In the genomic region with DNA sequence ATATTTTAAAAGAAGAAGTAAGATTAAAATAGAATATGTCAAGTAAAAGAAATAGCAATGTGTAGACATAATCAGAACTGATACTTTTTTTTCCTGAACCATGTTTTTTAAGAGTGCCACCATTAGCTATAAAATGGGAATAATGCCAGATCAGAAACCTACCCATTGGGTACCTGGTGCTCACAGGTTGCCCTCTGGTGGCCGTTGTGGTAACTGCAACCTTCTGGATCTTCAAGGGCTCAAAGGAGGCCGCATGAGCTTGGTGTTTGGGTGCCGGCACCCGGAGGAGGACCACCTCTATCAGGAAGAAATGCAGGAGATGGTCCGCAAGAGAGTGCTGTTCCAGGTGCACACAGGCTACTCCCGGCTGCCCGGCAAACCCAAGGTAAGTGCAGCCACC, we compare ENCODE assay signal across 8 mouse cellular contexts. TPM values are rescaled to one million over a fixed set of nuclear protein-coding genes. Genes with fewer than 3 reads are reported as not detected.
A peak's percentile ranks its signal among the peaks of the same experiment; 100 is the strongest.
DNase-seq lines count a peak whose midpoint lies in the region; ATAC-seq and TF ChIP-seq lines count a peak whose summit lies in the region.
"Had no signal": no experiment of that assay in that cellular context is flagged by ENCODE, and none has a peak within 500 bp of the region (broad histone marks: within the 10 kb centered on the region; RNA-seq: fewer than 3 reads in every experiment).

No protein-coding gene starts in this region.

- DNase-seq in CH12.LX (ENCODE audit: extremely low read depth) (peak; percentile 79), R1 (ENCODE audit: low read depth, low spot score) (peak; percentile 85)
- DNase-seq in cerebellum, postnatal 10 days: peak; percentile 91 to 95
- peak; percentile 69 for DNase-seq in gastrocnemius, postnatal 14 days
- DNase-seq in layer of hippocampus, postnatal 10 days (ENCODE audit: low spot score in 2 of 2): peak; percentile 90
- DNase-seq in spleen, postnatal 10 days (ENCODE audit: low spot score in 2 of 2): peak; percentile 71 to 86

- TF ChIP-seq EP300 in CH12.LX (IDR thresholded peaks at IDR 0.05; ENCODE audit: low read length): no peak

- H3K4me3 ChIP-seq in CH12.LX (replicated peaks in 1 of 3; ENCODE audit: low read depth in 2 of 3, low read length in 2 of 3, poor library complexity in 1 of 3): no peak overlapping the region
- H3K4me3 ChIP-seq: megakaryocyte, embryonic 14.5 days had no signal

- no peak overlapping the region for H3K9ac ChIP-seq in CH12.LX (ENCODE audit: insufficient read depth, low read depth)

- H3K4me2 ChIP-seq in CH12.LX (ENCODE audit: insufficient read depth, low read depth, poor library complexity, severe bottlenecking): no peak overlapping the region

- H3K79me2 ChIP-seq in CH12.LX (replicated peaks; ENCODE audit: control insufficient read depth, extremely low read depth, insufficient read depth, poor library complexity, severe bottlenecking): no peaks in the 10 kb centered on the region

- dilution Hi-C loops in CH12.LX (cut with MboI; ENCODE audit: extremely low pct_ligation_motif_present, extremely low pct_unique_long_range_greater_than_20kb, low sequenced_read_pairs): no loop called here

- no peaks in the 10 kb centered on the region; a peak in 1 of 4 replicates for H3K4me1 ChIP-seq in CH12.LX (ENCODE audit: control insufficient read depth in 1 of 2, insufficient read depth in 2 of 2)

- H3K27ac ChIP-seq in CH12.LX (ENCODE audit: insufficient read depth, low read depth): no peak overlapping the region

- TF ChIP-seq POLR2A in CH12.LX (IDR thresholded peaks at IDR 0.05; ENCODE audit: low read depth, low read length): no peak

- in situ Hi-C loops in CH12.LX (cut with MboI; ENCODE audit: low pct_ligation_motif_present, low pct_unique_long_range_greater_than_20kb, low sequenced_read_pairs): loop anchor here (10.0 kb wide), 1 partner anchor 371 kb away; no protein-coding TSS in a partner anchor

- TF ChIP-seq CTCF in CH12.LX (conservative IDR thresholded peaks at IDR 0.05 in 1 of 2, IDR thresholded peaks at IDR 0.05 in 1 of 2; ENCODE audit: low read depth in 2 of 2, low read length in 2 of 2): peak; percentile 94

- H3K36me3 ChIP-seq in CH12.LX (replicated peaks in 1 of 2; ENCODE audit: control insufficient read depth in 1 of 2, insufficient read depth in 1 of 2, low read length in 1 of 2): peaks cover 0 to 56% of the 10 kb centered on the region in 2 experiments

- H3K27me3 ChIP-seq in CH12.LX (replicated peaks): no peaks in the 10 kb centered on the region

- peak; percentile 52; the same call in 1 of the 2 replicates for ATAC-seq in megakaryocyte, adult 5-6 weeks (ENCODE audit: poor library complexity, severe bottlenecking)

- intact Hi-C loops in gastrocnemius, postnatal 14 days (cut with DNase I; ENCODE audit: low total_unique reads): loop anchor here (5.0 kb wide), 1 partner anchor 114 kb away; no protein-coding TSS in a partner anchor

- no peaks in the 10 kb centered on the region for H3K9me3 ChIP-seq in CH12.LX (replicated peaks; ENCODE audit: low read length)
- H3K9me3 ChIP-seq: megakaryocyte, embryonic 14.5 days had no signal

- TF ChIP-seq RAD21 in CH12.LX (IDR thresholded peaks at IDR 0.05; ENCODE audit: low read depth, low read length): peak; percentile 85

TF ChIP-seq in CH12.LX, 34 proteins besides CTCF, POLR2A, EP300 and RAD21:
- TF ChIP-seq E2F4 (IDR thresholded peaks at IDR 0.05; ENCODE audit: insufficient replicate concordance, low read depth, low read length) (no peak), POLR2AphosphoS2 (IDR thresholded peaks at IDR 0.05; ENCODE audit: low read depth, low read length) (no peak), SMC3 (IDR thresholded peaks at IDR 0.05; ENCODE audit: low read depth, low read length) (peak; percentile 98), ZC3H11A (IDR thresholded peaks at IDR 0.05; ENCODE audit: low read depth, low read length) (peak; percentile 64)

RNA-seq across cellular contexts. Expression of a gene that starts 28.5 kb away (rescaled TPM):
- total RNA-seq in CH12.LX (2012; rRNA removed) (3.2 and 4.9 TPM in 2 replicates), CH12.LX (2014; rRNA removed) (3.7 and 5.0 TPM in 2 replicates)
- polyA plus RNA-seq in CH12.LX (2012; ENCODE audit: insufficient read length, low read depth): 16.1 and 16.4 TPM in 2 replicates
- total RNA-seq in gastrocnemius, postnatal 14 days (2021): 10 to 100 TPM; 18.7 to 19.8 TPM
- 1 to 10 TPM; 6.6 to 7.1 TPM for total RNA-seq in layer of hippocampus, postnatal 10 days (2021)
- total RNA-seq in megakaryocyte, adult 5-6 weeks (2015): 218 and 231 TPM in 2 replicates
- 40.4 and 48.1 TPM in 2 replicates for total RNA-seq in megakaryocyte, adult 5-6 weeks (2017)

RNA-seq across cellular contexts. Expression of a gene that starts 35.7 kb away (rescaled TPM):
- total RNA-seq in CH12.LX (2012; rRNA removed) (0.80 and 3.4 TPM in 2 replicates), CH12.LX (2014; rRNA removed) (1.3 and 1.6 TPM in 2 replicates)
- polyA plus RNA-seq in CH12.LX (2012; ENCODE audit: insufficient read length, low read depth): 1.8 and 2.0 TPM in 2 replicates
- 1 to 10 TPM; 3.6 to 4.7 TPM for total RNA-seq in gastrocnemius, postnatal 14 days (2021)
- total RNA-seq in layer of hippocampus, postnatal 10 days (2021): 1 to 10 TPM; 1.5 to 2.3 TPM
- not detected in 2 replicates for total RNA-seq in megakaryocyte, adult 5-6 weeks (2015)
- total RNA-seq in megakaryocyte, adult 5-6 weeks (2017): not detected in 2 replicates
